Mouse (Mus musculus): ENCODE measurements around the gene Nop16.
A peak's percentile ranks its signal among the peaks of the same experiment; 100 is the strongest.

Gene Nop16

DNA sequence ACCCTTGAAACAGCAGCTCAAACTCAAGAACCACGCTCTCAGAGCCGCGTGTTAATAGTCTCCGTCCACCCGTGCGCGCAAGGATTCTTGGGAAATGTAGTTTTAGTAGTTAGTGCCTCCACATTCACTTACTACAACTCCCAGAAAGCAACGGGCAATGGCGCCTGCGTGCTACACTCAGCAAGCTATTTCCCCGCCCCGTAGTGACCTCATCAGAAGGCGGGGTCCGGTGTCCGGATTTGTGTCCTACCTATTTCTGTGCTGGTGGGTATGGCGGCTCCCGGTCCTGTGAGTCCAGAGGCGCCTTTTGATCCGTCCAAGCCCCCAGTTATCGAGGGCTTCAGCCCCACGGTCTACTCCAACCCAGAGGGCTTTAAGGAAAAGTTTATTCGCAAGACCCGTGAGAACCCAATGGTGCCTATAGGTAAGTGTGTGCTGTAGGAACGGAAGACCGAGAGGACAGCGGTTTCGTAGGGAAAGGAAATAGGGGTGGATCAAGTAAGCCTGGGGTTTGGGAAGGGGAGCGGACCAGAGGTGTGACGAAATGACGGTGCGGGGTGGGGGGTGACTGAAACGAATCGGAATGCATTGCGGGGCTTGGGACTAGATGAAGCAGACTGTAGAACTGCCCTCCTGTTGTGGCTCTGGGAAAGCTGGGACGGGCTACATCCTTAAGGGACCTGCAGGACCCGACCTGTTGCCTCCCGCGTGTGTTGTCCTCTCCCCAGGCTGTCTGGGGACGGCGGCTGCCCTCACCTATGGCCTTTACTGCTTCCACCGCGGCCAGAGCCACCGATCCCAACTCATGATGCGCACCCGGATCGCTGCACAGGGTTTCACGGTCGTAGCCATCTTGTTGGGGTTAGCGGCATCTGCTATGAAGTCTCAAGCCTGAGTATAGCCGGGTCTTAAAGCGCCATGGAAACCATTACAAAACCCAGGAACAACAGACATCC, at the start of gene Nop16, which contains the start of gene Higd2a:
Gene Nop16 (minus strand): TSS at position 95 of the 956 bp plus-strand sequence.
Gene Higd2a (plus strand): TSS at position 212 of the 956 bp plus-strand sequence.
- DNase-seq: peak; percentile 96

DNA sequence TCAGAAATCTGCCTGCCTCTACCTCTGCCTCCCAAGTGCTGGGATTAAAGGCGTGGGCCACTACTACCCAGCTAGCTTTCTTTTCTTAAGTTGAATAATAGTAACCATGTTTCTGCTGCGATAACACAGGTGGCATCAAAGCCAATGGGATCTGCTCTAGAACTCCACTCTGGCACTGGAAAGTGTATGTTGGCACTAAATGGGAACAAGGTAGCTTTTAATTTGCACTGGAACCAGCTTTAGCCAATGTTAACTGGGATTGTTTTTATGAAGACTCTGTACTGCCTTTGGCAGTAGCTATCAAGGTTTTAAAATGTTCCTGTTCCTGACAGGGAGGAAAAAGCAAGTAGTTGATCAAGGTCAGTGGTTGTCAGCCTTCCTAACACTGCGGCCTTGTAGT, 45.1 kb upstream of the Nop16 start:
- no peak for DNase-seq

DNA sequence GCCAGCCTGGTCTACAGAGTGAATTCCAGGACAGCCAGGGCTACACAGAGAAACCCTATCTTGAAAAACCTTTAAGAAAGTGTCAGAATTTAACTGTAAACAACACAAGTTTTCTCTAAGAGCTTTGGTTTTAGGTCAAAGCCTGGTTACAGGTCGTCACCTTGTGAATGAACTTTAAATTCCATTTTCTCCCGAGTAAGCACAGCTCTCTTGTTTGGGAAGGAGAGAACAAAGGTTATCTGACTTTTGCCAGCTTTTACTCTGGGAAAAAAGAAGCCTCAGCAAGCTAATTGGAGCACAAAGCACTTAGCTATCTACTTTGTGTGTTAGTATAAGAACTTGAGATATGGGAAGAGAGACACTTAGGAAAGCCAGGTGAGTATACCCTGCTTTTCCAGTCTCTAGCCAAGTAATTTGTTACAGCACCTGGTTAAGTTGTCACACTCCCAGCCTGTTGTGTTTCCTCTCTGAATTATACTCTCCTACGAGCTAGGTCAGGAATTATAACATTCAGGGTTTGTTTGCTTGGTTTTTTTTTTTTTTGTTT, 42.9 kb upstream of the Nop16 start:
- DNase-seq: no peak

DNA sequence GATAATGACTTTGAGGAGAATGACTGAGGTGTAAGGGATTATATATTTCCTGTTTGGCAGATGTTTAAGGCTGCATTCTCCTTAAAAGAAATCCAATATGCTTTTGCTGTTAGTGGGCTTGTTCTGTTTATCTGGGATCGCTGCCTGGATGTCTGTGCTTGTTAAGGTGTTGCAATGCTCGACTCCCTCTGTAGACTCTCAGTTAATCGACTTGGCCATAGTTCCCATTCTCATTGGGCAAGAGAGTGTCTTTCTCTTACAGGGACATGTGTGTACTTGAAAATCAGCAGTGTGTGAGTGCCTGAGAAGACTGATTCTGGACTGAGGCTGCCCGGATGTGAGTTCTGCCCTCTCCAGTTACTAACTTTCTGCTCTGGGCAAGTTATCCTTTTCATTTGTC, 39.2 kb upstream of the Nop16 start:
- DNase-seq: no peak

DNA sequence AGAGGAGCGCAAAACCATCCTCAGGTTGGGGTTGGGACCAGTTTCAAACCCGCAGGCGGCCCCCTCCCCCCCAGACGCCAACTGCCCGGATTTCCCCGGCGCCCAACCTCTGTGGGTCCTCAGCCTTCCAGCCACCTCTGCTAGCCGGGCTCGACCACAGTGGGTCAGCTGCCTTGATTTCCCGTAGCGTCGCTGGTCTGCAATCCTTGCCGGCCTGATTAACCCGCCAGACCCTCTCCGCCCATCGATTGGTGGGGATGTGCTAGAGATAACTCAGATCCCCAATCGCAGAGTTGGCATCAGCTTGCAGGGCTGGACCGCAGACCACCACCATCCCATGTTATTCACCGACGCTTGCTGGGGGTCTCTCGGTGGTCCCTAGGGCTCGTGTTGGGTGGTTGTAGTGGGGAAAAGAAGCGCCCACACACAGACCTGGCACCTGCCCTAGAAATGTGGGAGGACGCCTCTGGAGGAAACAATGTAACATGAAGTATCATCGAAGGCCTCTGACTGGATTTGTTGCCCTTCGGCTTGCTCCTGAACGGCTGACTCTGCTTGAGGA, 32.2 kb upstream of the Nop16 start:
- DNase-seq: no peak

DNA sequence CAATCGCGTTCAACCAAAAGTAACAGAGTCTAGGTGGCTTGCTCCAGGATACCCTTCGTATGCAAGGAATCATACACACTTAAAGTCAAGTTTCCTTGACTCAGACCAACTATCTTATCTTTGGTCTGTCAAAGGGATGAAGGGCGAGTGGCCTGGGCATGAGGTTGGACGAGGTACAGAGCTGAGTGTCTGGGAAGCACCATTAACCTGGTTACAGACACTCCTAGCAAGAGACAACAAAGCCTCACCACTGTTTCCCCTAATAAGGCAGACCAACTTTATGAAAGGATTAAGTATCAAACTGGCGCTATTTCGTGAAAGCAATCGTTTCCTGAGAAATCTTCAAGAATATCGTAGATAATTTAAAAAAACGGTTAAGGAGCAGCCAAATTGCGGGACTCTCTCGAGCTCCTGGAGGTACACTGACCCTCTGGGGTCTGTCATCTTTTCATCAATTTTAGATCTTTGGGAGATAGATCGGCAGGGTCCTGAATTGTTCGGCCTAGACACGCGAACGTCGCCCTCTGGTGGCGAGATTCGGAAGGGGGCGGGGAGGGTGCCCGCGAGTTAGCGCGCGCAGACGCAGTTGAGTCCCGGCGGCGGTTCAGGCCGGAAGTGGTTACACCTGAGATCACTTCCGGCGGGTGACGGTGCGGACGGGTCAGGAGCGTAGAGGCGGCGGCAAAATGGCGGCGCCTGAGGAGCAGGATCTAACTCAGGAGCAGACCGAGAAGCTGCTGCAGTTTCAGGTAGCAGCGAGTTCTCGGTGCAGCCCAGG, 31.5 kb upstream of the Nop16 start, which contains the start of gene Faf2:
Gene Faf2 (plus strand): TSS at position 630 of the 778 bp plus-strand sequence.
- DNase-seq: peak; percentile 100

DNA sequence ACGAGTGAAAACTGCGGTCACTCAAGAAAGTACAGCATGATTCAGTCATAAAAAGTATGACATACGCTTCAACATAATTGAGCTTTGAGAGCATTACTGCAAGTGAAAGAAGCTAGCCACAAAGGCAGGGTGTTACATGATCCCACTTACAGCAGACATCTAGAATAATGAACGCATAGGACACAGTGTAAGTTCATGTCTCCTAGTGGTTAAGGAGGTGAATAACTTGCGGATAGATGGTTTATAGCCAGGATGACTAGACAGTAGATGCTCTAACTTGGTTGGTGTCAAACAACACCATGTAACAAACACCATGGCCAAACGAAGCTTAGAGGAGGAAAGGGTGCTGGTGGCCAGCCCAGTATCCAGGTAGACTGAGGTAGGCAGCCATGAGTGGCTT, 27.1 kb upstream of the Nop16 start:
- DNase-seq: no peak

DNA sequence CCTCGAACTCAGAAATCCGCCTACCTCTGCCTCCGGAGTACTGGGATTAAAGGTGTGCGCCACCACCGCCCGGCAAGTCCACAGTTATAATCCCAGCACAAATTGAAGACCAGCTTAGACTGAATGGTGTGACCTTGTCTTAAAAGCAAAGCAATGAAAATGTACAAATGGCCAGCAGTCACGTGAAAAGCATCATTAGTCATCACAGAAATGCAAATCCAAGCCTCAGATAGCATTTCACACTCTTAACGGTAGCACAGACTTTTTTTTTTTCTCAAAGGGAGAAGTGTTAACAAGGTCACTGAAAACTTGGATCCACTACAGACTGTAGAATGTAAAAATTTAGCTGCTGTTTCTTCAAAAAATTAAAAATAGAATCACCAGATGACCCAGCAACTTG, 26.4 kb upstream of the Nop16 start:
- no peak for DNase-seq

DNA sequence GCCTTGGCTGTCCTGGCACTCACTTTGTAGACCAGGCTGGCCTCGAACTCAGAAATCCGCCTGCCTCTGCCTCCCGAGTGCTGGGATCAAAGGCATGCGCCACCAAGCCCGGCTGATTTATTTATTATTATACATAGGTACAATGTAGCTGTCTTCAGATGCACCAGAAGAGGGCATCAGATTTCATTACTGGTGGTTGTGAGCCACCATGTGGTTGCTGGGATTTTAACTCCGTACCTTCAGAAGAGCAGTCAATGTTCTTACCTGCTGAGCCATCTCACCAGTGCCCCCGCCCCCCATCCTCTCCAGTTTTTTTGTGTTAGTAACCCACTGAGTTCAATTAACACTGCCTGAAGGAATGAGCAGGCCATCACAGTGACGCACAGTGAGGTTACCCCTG, 23.3 kb upstream of the Nop16 start:
- DNase-seq: peak in 1 of 2 experiments; percentile 30

DNA sequence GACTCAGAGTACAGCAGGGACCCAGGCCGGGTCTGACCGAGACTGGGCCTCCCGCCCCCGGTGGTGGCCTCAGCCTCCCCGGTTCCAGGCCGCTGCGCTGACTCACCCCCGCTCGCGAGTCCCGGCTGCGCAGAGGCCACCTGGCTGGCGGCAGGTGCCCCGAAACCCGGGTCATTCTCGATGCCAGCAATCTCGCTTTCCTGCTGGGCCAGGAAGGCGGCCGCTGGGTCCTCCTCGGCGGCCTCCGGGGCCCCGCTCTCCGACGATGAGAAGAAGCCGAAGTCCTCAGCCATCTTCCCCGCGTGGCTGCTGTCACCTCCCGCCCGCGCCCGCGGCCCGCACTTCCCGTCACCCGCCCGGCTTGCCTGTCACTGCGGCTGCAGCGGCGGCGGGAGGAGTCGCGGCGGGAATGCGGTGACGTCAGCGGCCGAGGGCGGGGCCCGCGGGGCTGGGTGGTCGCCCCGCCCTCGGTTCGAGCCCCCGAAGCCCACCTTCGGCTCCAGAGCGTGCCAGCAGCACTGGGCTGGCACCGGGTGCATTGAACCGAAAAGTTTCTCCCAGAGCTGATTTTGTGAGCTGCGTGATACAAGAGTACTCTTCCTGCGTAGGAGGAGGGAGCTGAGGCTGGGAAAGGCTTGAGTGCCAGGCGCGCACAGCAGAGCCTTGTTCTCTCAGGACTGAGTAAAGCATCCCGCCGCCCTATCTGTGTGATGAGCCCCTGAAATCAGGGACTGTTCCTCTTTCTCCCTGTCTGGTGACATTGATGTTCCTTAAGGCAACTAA, 21.3 kb upstream of the Nop16 start, which contains the start of gene Cltb:
Gene Cltb (minus strand): TSS at position 373 of the 783 bp plus-strand sequence.
- DNase-seq: peak; percentile 98

DNA sequence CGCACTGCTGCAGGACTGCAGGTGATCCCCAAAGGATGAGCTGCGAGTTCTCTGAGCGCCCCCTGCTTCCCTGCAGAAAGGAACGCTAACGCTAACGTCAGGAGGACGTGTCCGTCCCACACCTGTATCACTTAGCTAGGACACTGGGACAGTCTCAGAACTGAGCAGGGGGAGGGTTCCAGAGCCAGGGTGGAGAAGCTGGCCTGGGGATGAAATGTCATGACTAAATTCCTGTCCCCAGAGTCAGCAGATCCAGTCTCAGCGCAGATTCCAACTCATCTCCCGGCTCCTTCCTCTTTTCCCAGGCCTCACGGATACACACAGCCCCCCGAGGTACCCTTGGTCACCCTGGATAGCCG, 20.7 kb upstream of the Nop16 start:
- DNase-seq: peak in 1 of 2 experiments; percentile 64

DNA sequence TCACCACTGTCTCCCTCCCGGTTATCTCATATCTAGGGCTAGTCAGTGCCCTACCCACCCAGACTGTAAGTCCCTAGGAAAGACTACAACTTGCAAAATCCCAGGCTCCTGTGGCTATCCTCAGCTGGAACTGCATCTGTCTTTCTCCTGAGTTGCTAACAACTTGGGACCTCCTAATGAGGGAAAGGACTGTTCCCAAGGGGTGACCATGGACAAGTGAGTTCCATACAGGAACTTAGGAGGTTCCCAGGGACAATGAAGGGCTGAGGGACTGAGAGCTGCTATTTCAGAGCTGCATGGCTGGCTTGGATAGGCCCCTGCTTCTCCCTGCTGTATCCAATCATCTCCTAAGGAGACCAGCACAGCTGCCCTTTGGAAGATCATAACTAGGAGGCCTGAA, 19.4 kb upstream of the Nop16 start:
- peak; percentile 20 to 37 for DNase-seq

DNA sequence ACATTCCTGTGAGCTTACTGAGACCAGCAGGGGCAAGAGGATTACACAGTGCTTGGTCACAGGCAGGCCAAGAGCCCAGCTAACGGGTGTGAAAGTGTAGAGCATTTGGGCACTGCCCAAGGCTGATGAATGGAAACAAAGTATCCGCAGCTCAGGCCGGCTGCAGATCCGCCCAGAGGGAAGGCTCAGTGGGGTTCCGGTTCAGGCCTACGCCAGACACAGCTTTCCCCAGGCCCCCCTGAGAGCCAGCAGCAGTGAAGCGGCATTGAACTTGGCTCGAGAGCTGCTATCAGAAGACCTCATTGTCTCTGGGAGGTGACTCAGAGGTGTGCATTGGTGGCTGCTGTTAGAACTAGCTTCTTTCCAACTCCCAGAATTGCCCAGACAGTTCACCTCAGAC, 18.8 kb upstream of the Nop16 start:
- DNase-seq: peak; percentile 69 to 74

DNA sequence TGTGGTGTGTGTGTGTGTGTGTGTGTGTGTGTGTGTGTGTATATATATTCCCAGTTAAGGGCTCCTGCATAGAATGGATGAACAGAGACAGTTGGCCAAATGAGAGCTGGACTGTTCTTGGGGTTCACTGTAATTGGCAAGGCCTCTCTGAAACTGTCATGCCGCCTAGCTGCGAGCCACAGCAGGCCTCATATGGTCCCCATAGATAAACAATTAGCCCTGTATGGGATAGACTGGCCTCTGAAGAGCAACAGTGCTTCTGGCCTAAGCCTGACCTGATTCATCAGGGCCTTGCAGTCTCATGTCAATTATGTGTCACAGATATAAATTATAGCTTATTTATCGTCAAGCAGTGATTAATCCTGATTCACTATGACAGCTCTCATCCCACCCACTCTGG, 18.1 kb upstream of the Nop16 start:
- peak in 1 of 2 experiments; percentile 16 for DNase-seq

DNA sequence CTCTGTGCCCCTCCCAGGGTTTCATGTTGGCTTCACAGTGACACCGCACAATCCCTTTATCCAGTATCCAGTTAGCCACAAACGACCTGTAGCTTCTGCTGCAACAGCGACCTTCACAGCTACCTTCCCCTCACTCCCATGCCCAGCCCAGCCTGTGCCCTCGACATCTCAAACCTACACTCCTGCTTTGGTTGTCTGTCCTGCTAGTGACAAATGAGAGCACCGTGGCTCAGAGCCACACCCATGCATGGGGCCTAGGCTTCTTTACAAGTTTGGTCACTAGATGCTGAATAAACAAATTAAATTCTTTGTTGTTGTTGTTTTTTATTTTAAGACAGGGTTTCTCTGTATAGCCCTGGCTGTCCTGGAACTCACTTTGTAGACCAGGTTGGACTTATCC, 17.3 kb upstream of the Nop16 start:
- DNase-seq: peak in 1 of 2 experiments; percentile 16

DNA sequence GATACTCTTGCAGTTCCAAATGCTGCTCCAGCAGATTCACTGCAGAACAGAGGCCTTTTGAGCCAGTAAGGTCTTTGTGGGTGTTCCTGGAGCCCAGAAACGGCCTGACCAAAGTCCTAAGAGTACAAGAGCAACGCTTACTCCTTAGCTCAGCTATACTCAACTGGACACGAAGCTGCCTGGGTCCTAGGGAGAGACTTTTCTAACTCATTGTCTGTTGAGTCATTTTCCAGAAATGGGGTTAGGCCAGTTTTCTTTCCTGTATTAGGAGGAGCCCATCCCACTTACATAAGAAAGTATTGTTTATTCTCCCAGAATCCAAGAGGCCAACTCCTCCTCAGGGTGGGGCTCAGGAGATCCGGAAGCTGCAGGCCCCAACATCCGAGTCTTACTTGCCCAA, 15.5 kb upstream of the Nop16 start:
- no peak for DNase-seq

DNA sequence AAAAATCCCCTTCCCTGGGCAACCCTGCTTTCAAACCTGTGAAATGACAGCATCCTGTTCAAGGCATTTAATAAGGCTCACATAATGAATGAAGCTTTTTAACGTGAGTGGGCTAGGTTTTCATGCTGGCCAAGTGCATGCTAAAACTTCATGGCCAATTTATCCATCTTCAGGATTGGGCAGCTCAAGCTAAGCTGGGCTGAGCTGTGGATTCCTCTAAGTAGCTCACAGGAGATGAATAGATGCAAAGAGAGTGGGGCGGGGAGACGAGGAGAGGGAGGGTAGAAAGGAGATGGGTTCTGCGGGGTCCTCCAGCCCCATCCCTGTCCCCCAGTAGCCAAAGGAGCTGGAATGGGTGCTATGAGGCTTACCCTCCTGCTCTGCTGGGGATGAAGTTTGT, 14.3 kb upstream of the Nop16 start:
- no peak for DNase-seq

DNA sequence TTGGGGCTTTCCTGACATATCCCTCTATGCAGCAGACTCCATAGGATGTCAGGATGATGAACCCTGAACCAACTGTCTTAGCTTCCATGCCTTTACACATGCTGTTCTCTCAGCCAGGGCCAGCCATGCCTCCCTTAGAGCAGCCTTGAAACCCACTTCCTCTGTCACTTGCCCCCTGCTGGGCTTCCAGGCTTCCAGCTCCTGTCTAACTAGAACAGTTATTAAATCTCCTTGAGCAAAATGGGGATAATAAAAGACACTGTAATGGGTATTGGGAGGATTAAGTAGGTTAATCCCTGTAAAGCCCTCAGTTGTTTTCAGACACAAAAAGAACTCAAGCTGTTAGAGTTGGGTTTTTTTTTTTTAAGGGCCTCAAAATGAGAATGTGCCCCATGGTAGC, 13.6 kb upstream of the Nop16 start:
- peak in 1 of 2 experiments; percentile 46 for DNase-seq

DNA sequence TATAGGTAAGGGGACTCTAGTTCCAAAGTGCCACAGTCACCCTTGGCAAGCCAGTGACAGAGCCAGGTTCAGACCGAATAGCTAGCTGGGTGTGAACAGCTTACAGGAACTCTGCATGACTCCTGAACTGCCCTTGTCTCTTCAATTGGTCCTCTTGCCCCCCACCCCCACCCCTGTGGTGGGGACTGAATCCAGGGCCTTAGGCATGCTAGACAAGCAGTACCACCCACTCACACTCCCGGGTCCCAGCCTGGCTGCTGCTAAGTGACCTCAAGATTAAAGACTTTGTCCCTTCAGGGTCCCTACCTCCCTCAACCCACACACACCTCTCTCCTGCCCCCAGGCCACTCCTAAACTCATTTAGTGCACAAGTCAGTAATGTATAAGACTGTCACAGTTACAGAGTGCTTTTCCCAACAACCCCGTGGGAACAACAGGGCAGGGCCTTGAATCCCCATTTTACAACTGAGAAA, 12.8 kb upstream of the Nop16 start:
- no peak for DNase-seq

DNA sequence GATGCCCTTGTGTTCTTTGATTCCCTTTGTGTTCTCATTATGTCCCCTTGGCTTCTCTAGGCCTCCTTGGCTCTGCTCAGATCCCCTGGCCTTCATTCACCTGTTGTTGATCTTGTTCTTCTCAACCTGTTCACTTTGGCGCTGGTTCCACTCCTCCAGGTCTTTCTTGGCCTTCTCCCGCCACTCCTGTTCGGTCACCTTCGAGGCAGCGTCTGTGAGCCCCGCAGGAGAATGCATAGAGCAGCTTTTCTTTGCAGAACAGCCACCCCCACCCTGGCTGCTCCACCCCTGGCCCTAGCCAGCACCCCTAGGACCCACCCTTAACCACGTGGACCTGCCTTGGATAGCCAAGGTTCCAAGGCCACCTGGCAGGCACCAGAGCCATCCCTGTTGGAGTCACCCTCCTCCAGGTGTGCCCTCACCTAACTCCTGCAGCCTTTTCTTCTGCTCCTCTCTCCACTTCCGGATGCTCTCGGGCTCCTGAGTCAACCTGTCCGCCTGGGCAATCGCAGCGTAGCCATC, 8.8 kb upstream of the Nop16 start:
- DNase-seq: peak; percentile 51 to 62

DNA sequence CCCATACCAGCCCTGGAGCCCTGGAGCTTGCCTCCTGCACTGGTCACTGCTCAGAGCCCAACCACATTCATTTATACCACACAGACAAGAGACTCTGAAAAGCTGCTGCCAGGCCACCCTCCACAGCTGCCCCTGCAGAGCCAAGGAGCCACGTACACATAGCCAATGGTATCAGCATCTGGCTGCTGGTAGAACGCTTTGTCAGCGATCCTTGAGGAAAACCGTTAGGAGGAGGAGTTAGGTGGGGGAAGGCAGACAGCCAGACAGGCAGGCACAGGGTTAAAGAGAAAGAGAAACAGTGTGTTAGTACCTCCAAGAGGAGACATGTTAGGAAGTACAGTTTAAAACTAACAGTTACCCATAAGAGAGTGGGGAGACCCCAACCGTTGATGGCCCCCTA, 7.0 kb upstream of the Nop16 start:
- DNase-seq: no peak
